14 mouse cellular contexts compared by ENCODE assay signal in the genomic region with DNA sequence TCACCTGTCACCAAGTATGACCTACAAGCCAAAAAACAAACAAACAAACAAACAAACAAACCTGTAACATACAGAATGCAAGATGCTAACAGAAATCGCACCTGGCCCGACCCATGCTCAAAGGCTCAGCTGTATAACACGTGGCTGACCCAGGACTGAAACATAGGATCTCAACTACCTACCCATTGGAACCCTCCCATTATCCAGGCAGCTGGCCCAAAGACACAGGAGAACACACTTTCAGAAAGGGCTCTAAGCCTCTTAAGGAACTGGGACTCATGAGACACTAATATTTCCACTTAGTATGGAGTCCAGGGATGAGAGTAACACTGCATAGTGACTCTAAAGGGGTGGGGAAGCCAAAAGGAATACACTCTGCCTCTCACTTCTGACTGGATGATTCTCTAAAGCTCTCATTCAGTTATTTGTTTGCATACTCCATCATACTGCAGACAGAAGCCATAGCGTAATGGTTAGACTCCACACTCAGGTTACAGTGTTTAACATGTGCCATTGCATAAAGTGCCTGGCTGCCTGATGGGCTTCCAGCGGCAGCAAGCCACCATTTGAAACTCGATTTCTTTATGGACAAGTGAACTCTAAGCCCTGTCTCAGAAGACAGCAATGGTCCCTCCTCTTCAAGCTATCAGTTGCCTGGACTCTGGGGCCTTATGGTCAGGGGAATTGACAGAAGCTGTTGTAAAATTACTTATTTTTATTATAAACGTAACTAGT. TPM values are rescaled to one million over a fixed set of nuclear protein-coding genes. Genes with fewer than 3 reads are reported as not detected.
DNase-seq lines count a peak whose midpoint lies in the region.
"Had no signal": no experiment of that assay in that cellular context is flagged by ENCODE, and none has a peak within 500 bp of the region (broad histone marks: within the 10 kb centered on the region; RNA-seq: fewer than 3 reads in every experiment).

No protein-coding gene starts in this region.

- DNase-seq in gastrocnemius, adult 18-20 months (ENCODE audit: low spot score) = peak; percentile 74
- no peak for DNase-seq in gastrocnemius, postnatal 10 days
- peak; percentile 0 for DNase-seq in layer of hippocampus, adult 11-12 months (ENCODE audit: low spot score)
- DNase-seq in layer of hippocampus, postnatal 14 days (ENCODE audit: low spot score in 2 of 2) = no peak
- DNase-seq in urinary bladder, postnatal 4 days (ENCODE audit: low spot score in 2 of 2) = peak; percentile 9 to 28
- no peak for DNase-seq in urinary bladder, adult 18-20 months (ENCODE audit: low spot score in 2 of 2)
- no peak for DNase-seq in left cerebral cortex, postnatal 4 days
- DNase-seq: B cell, adult 2 months; cerebellum, adult 18-20 months; cerebellum, adult 9-10 months; cerebellum, postnatal 14 days; heart, adult 2 months; heart, postnatal 14 days; heart, postnatal 4 days had no signal

- intact Hi-C loops in left cerebral cortex, postnatal 4 days (cut with DNase I) = no loop called here

RNA-seq across cellular contexts. Expression of a gene that starts 38.6 kb away (rescaled TPM):
- 1 to 10 TPM; 4.0 to 4.1 TPM for total RNA-seq in gastrocnemius, adult 18-20 months (2021)
- 10 to 100 TPM in 1 of 2 experiments, 1 to 10 TPM in 1; 8.1 to 12.0 TPM for total RNA-seq in gastrocnemius, postnatal 10 days (2021)
- 10 to 100 TPM; 32.3 to 33.1 TPM for total RNA-seq in layer of hippocampus, postnatal 14 days (2021)
- total RNA-seq in left cerebral cortex, postnatal 4 days (2021) = 10 to 100 TPM; 32.6 to 34.6 TPM

Comparison
In these comparisons a context has a peak if more than half of its experiments do, and no peak if none do; other contexts are left out.
1. DNase-seq: peak in gastrocnemius, adult 18-20 months (single experiment), layer of hippocampus, adult 11-12 months (single experiment) and urinary bladder, postnatal 4 days (2 of 2); none in gastrocnemius, postnatal 10 days (single experiment), layer of hippocampus, postnatal 14 days (0 of 2), urinary bladder, adult 18-20 months (0 of 2) and left cerebral cortex, postnatal 4 days (single experiment).